Mouse (Mus musculus) frontal cortex, postnatal 36 days (tissue): ENCODE data around the gene Glis2.
A peak's percentile ranks its signal among the peaks of the same experiment; 100 is the strongest.

ENCODE experiments used
- DNase-seq, 2 experiments: peaks; one replicate each; pipeline ENCODE4 v3.0.0; 2022; ENCODE audit warnings: low spot score in 2 of 2

Gene Glis2

GRCm38 (mm10) chr16:4656571-4657081 is 62.1 kb downstream of the Glis2 start:
- no peak for DNase-seq

- peak; percentile 49 to 53 for DNase-seq
These were observed 64.3 kb downstream of the Glis2 start for GRCm38 (mm10) chr16:4658781-4659245.

GRCm38 (mm10) chr16:4659326-4659725 is 64.8 kb downstream of the Glis2 start:
- DNase-seq = no peak

- DNase-seq = no peak
These were observed 67.1 kb downstream of the Glis2 start for GRCm38 (mm10) chr16:4661605-4662004.

- DNase-seq = no peak
These were observed 69.3 kb downstream of the Glis2 start for GRCm38 (mm10) chr16:4663806-4664205.

GRCm38 (mm10) chr16:4665726-4666125 is 71.2 kb downstream of the Glis2 start:
- DNase-seq = no peak

GRCm38 (mm10) chr16:4667190-4667808 is 72.8 kb downstream of the Glis2 start:
- peak; percentile 89 to 92 for DNase-seq

- no peak for DNase-seq
These were observed 75.8 kb downstream of the Glis2 start for GRCm38 (mm10) chr16:4670317-4670716.

GRCm38 (mm10) chr16:4674091-4674490 is 79.6 kb downstream of the Glis2 start:
- DNase-seq = no peak
